21 mouse cellular contexts compared by ENCODE assay signal in genomic region chr12:24658998-24659397, GRCm38 (mm10). TPM values are rescaled to one million over a fixed set of nuclear protein-coding genes. Genes with fewer than 3 reads are reported as not detected.
DNase-seq lines count a peak whose midpoint lies in the region; ATAC-seq and TF ChIP-seq lines count a peak whose summit lies in the region.
"Had no signal": no experiment of that assay in that cellular context is flagged by ENCODE, and none has a peak within 500 bp of the region (broad histone marks: within the 10 kb centered on the region; RNA-seq: fewer than 3 reads in every experiment).

No protein-coding gene starts in this region.

- no peak for TF ChIP-seq CTCF in kidney, adult 2 months (conservative IDR thresholded peaks at IDR 0.05; ENCODE audit: insufficient read depth, insufficient read length, low read depth, low read length)
- no peak for TF ChIP-seq CTCF in midbrain, postnatal 0 days (IDR thresholded peaks at IDR 0.05)
- TF ChIP-seq CTCF in liver, postnatal 0 days (IDR thresholded peaks at IDR 0.05; ENCODE audit: low read depth) = no peak

- H3K9ac ChIP-seq in kidney, embryonic 14.5 days (ENCODE audit: low read depth, low read length) = no peak overlapping the region
- no peak overlapping the region for H3K9ac ChIP-seq in midbrain, embryonic 11.5 days (ENCODE audit: low read length)
- H3K9ac ChIP-seq in midbrain, postnatal 0 days (replicated peaks; ENCODE audit: low read length, poor library complexity, severe bottlenecking) = no peak overlapping the region
- H3K9ac ChIP-seq in liver, postnatal 0 days (replicated peaks) = no peak overlapping the region
- no peak overlapping the region for H3K9ac ChIP-seq in hindbrain, embryonic 14.5 days
- H3K9ac ChIP-seq: forebrain, postnatal 0 days; heart, embryonic 12.5 days; hindbrain, embryonic 13.5 days; stomach, embryonic 15.5 days had no signal

- H3K4me3 ChIP-seq in kidney, adult 2 months (ENCODE audit: insufficient read depth, low read depth, low read length) = no peak overlapping the region
- no peak overlapping the region for H3K4me3 ChIP-seq in kidney, embryonic 14.5 days (ENCODE audit: low read length)
- H3K4me3 ChIP-seq in midbrain, embryonic 11.5 days (ENCODE audit: low read depth, low read length) = no peak overlapping the region
- no peak overlapping the region for H3K4me3 ChIP-seq in midbrain, postnatal 0 days (ENCODE audit: low read depth, low read length)
- H3K4me3 ChIP-seq in liver, postnatal 0 days (ENCODE audit: low read depth, low read length) = no peak overlapping the region
- H3K4me3 ChIP-seq in hindbrain, embryonic 14.5 days (replicated peaks; ENCODE audit: low read length) = no peak overlapping the region
- H3K4me3 ChIP-seq: forebrain, embryonic 10.5 days; gastrocnemius, adult 2 months; heart, embryonic 12.5 days; hindbrain, embryonic 13.5 days; layer of hippocampus, adult 2 months; stomach, embryonic 15.5 days had no signal

- DNase-seq in kidney, adult 2 months = peak; percentile 78
- peak; percentile 81 for DNase-seq in midbrain, embryonic 11.5 days (ENCODE audit: low spot score, missing footprints)
- no peak for DNase-seq in midbrain, postnatal 0 days (ENCODE audit: low spot score)
- DNase-seq in liver, postnatal 0 days = no peak
- DNase-seq in embryo, embryonic 10.5 days (ENCODE audit: low spot score) = no peak
- no peak for DNase-seq in hindbrain, embryonic 14.5 days (ENCODE audit: low spot score)
- no peak for DNase-seq in cerebellum, postnatal 25 days
- DNase-seq: adrenal gland, postnatal 14 days; cerebellum, postnatal 10 days; forebrain, postnatal 0 days; gastrocnemius, adult 2 months; heart, adult 11 months; lung, postnatal 14 days; thymus, adult 2 months had no signal

- H3K4me2 ChIP-seq in kidney, embryonic 14.5 days (replicated peaks; ENCODE audit: low read depth, low read length) = no peak overlapping the region
- no peak overlapping the region for H3K4me2 ChIP-seq in midbrain, embryonic 11.5 days
- H3K4me2 ChIP-seq in midbrain, postnatal 0 days (ENCODE audit: low read depth, low read length, poor library complexity, severe bottlenecking) = no peak overlapping the region
- no peak overlapping the region for H3K4me2 ChIP-seq in liver, postnatal 0 days (ENCODE audit: low read depth, low read length)
- no peak overlapping the region for H3K4me2 ChIP-seq in hindbrain, embryonic 14.5 days (replicated peaks)
- H3K4me2 ChIP-seq: heart, embryonic 12.5 days; hindbrain, embryonic 13.5 days; stomach, embryonic 15.5 days had no signal

- H3K9me3 ChIP-seq in kidney, embryonic 14.5 days (ENCODE audit: control insufficient read depth, low read length) = no peaks in the 10 kb centered on the region
- H3K9me3 ChIP-seq in midbrain, embryonic 11.5 days (ENCODE audit: control insufficient read depth, low read length) = no peaks in the 10 kb centered on the region
- no peaks in the 10 kb centered on the region for H3K9me3 ChIP-seq in midbrain, postnatal 0 days (ENCODE audit: low read length)
- H3K9me3 ChIP-seq in liver, postnatal 0 days (ENCODE audit: low read length) = no peaks in the 10 kb centered on the region
- H3K9me3 ChIP-seq in hindbrain, embryonic 14.5 days (ENCODE audit: control insufficient read depth, low read length) = no peaks in the 10 kb centered on the region
- H3K9me3 ChIP-seq: forebrain, embryonic 10.5 days; heart, embryonic 12.5 days; hindbrain, embryonic 13.5 days; stomach, embryonic 15.5 days had no signal

- TF ChIP-seq POLR2A in kidney, adult 2 months (IDR thresholded peaks at IDR 0.05; ENCODE audit: low read depth, low read length) = no peak

- no peak for ATAC-seq in kidney, embryonic 14.5 days (ENCODE audit: low FRiP score, low TSS enrichment)
- ATAC-seq in midbrain, embryonic 11.5 days (ENCODE audit: low FRiP score) = no peak
- ATAC-seq in midbrain, postnatal 0 days (ENCODE audit: low FRiP score) = no peak
- peak; percentile 21 for ATAC-seq in liver, postnatal 0 days
- ATAC-seq in hindbrain, embryonic 14.5 days (ENCODE audit: low FRiP score) = no peak
- ATAC-seq: activated CD4-positive, CD25-positive, alpha-beta regulatory T cell, adult 4 months; forebrain, postnatal 0 days had no signal

- peaks cover 18% of the 10 kb centered on the region for H3K4me1 ChIP-seq in kidney, adult 2 months (ENCODE audit: control insufficient read depth, insufficient read depth, low read length)
- peaks cover 15% of the 10 kb centered on the region; the same call in 1 of the 2 replicates for H3K4me1 ChIP-seq in kidney, embryonic 14.5 days (ENCODE audit: control insufficient read depth, insufficient read depth, low read length)
- H3K4me1 ChIP-seq in midbrain, embryonic 11.5 days (ENCODE audit: control insufficient read depth, insufficient read depth, low read length) = peaks cover 17% of the 10 kb centered on the region
- H3K4me1 ChIP-seq in midbrain, postnatal 0 days (ENCODE audit: insufficient read depth, low read length) = no peaks in the 10 kb centered on the region; the same call in 1 of the 2 replicates
- peaks cover 46% of the 10 kb centered on the region for H3K4me1 ChIP-seq in liver, postnatal 0 days (ENCODE audit: insufficient read depth)
- peaks cover 24% of the 10 kb centered on the region for H3K4me1 ChIP-seq in hindbrain, embryonic 14.5 days (replicated peaks; ENCODE audit: control insufficient read depth, insufficient read depth, low read length)

- TF ChIP-seq EP300 in liver, postnatal 0 days (IDR thresholded peaks at IDR 0.05; ENCODE audit: low read depth) = no peak

- no peak overlapping the region for H3K27ac ChIP-seq in kidney, adult 2 months (ENCODE audit: insufficient read depth, low read depth, low read length)
- no peak overlapping the region for H3K27ac ChIP-seq in kidney, embryonic 14.5 days (ENCODE audit: low read depth, low read length)
- no peak overlapping the region for H3K27ac ChIP-seq in midbrain, embryonic 11.5 days (ENCODE audit: low read depth, low read length)
- H3K27ac ChIP-seq in midbrain, postnatal 0 days (ENCODE audit: low read depth, low read length) = no peak overlapping the region
- no peak overlapping the region for H3K27ac ChIP-seq in liver, postnatal 0 days (ENCODE audit: low read depth)
- no peak overlapping the region for H3K27ac ChIP-seq in hindbrain, embryonic 14.5 days
- H3K27ac ChIP-seq: forebrain, embryonic 10.5 days; gastrocnemius, adult 2 months; hindbrain, embryonic 13.5 days; layer of hippocampus, adult 2 months; stomach, embryonic 15.5 days had no signal

- H3K36me3 ChIP-seq in kidney, adult 2 months (ENCODE audit: control insufficient read depth, insufficient read depth, low read length) = 0 out of 2 replicates have a peak, but pooled peaks cover 1% of the 10 kb centered on the region
- H3K36me3 ChIP-seq in kidney, embryonic 14.5 days (ENCODE audit: control insufficient read depth, insufficient read depth, low read length) = peaks cover 59% of the 10 kb centered on the region
- H3K36me3 ChIP-seq in midbrain, embryonic 11.5 days (ENCODE audit: control insufficient read depth, insufficient read depth, low read length) = peaks cover 9% of the 10 kb centered on the region
- H3K36me3 ChIP-seq in midbrain, postnatal 0 days (ENCODE audit: insufficient read depth, low read length) = peaks cover 49% of the 10 kb centered on the region
- H3K36me3 ChIP-seq in liver, postnatal 0 days (replicated peaks; ENCODE audit: insufficient read depth, low read length) = peaks cover 71% of the 10 kb centered on the region
- H3K36me3 ChIP-seq in hindbrain, embryonic 14.5 days (replicated peaks; ENCODE audit: control insufficient read depth, insufficient read depth) = peaks cover 70% of the 10 kb centered on the region

- H3K27me3 ChIP-seq in kidney, adult 2 months (replicated peaks; ENCODE audit: control insufficient read depth, insufficient read depth, low read length) = no peaks in the 10 kb centered on the region
- no peaks in the 10 kb centered on the region for H3K27me3 ChIP-seq in kidney, embryonic 14.5 days (ENCODE audit: control insufficient read depth, insufficient read depth, low read length)
- no peaks in the 10 kb centered on the region for H3K27me3 ChIP-seq in midbrain, embryonic 11.5 days (ENCODE audit: control insufficient read depth, insufficient read depth, low read length)
- no peaks in the 10 kb centered on the region for H3K27me3 ChIP-seq in midbrain, postnatal 0 days (ENCODE audit: insufficient read depth, low read length)
- H3K27me3 ChIP-seq in liver, postnatal 0 days (ENCODE audit: insufficient read depth, low read length) = no peaks in the 10 kb centered on the region
- H3K27me3 ChIP-seq in hindbrain, embryonic 14.5 days (ENCODE audit: control insufficient read depth, insufficient read depth, low read length) = no peaks in the 10 kb centered on the region
- H3K27me3 ChIP-seq: heart, embryonic 12.5 days; hindbrain, embryonic 13.5 days; stomach, embryonic 15.5 days had no signal

- 48% methylated on average over 4 of the region's 4 CpGs for WGBS in kidney, adult 2 months
- WGBS in kidney, embryonic 14.5 days = 97% methylated on average over 4 of the region's 4 CpGs
- WGBS in midbrain, embryonic 11.5 days = 91% methylated on average over 4 of the region's 4 CpGs
- 92% methylated on average over 4 of the region's 4 CpGs for WGBS in midbrain, postnatal 0 days
- 68% methylated on average over 4 of the region's 4 CpGs for WGBS in liver, postnatal 0 days (ENCODE audit: insufficient replicate concordance)
- WGBS in hindbrain, embryonic 14.5 days = 96% methylated on average over 4 of the region's 4 CpGs

RNA-seq across cellular contexts. Expression of gene Klf11, which starts 7.9 kb away (rescaled TPM):
- polyA plus RNA-seq in kidney, adult 2 months (2012; rRNA removed) = 8.4 and 8.5 TPM in 2 replicates
- 6.2 and 11.9 TPM in 2 replicates for polyA plus RNA-seq in kidney, embryonic 14.5 days (2014; fragmentation: Nextera tagmentation; extraction: Ambion mirVana)
- 15.8 and 17.0 TPM in 2 replicates for polyA plus RNA-seq in midbrain, embryonic 11.5 days (2014; fragmentation: Nextera tagmentation; extraction: Ambion mirVana)
- 27.1 and 33.6 TPM in 2 replicates for total RNA-seq in midbrain, postnatal 0 days (2014; rRNA removed)
- 21.8 and 24.4 TPM in 2 replicates for polyA plus RNA-seq in midbrain, postnatal 0 days (2015; fragmentation: Nextera tagmentation; extraction: Ambion mirVana)
- polyA plus RNA-seq in liver, postnatal 0 days (2015; fragmentation: Nextera tagmentation; extraction: Ambion mirVana) = 4.0 and 5.3 TPM in 2 replicates
- 17.2 and 17.9 TPM in 2 replicates for polyA plus RNA-seq in hindbrain, embryonic 14.5 days (2014; fragmentation: Nextera tagmentation; extraction: Ambion mirVana)

RNA-seq across cellular contexts. Expression of gene Cys1, which starts 22.6 kb away (rescaled TPM):
- 71.1 and 93.2 TPM in 2 replicates for polyA plus RNA-seq in kidney, adult 2 months (2012; rRNA removed)
- 10.7 and 11.8 TPM in 2 replicates for polyA plus RNA-seq in kidney, embryonic 14.5 days (2014; fragmentation: Nextera tagmentation; extraction: Ambion mirVana)
- polyA plus RNA-seq in midbrain, embryonic 11.5 days (2014; fragmentation: Nextera tagmentation; extraction: Ambion mirVana) = 0.57 and 1.7 TPM in 2 replicates
- 3.7 and 4.8 TPM in 2 replicates for total RNA-seq in midbrain, postnatal 0 days (2014; rRNA removed)
- polyA plus RNA-seq in midbrain, postnatal 0 days (2015; fragmentation: Nextera tagmentation; extraction: Ambion mirVana) = 1.9 and 2.1 TPM in 2 replicates
- polyA plus RNA-seq in liver, postnatal 0 days (2015; fragmentation: Nextera tagmentation; extraction: Ambion mirVana) = 0.31 and 0.50 TPM in 2 replicates
- 2.3 and 2.6 TPM in 2 replicates for polyA plus RNA-seq in hindbrain, embryonic 14.5 days (2014; fragmentation: Nextera tagmentation; extraction: Ambion mirVana)

RNA-seq across cellular contexts. Expression of gene Rrm2, which starts 49.0 kb away (rescaled TPM):
- polyA plus RNA-seq in kidney, adult 2 months (2012; rRNA removed) = 1.3 and 1.6 TPM in 2 replicates
- 206 and 236 TPM in 2 replicates for polyA plus RNA-seq in kidney, embryonic 14.5 days (2014; fragmentation: Nextera tagmentation; extraction: Ambion mirVana)
- 542 and 553 TPM in 2 replicates for polyA plus RNA-seq in midbrain, embryonic 11.5 days (2014; fragmentation: Nextera tagmentation; extraction: Ambion mirVana)
- 9.7 and 15.1 TPM in 2 replicates for total RNA-seq in midbrain, postnatal 0 days (2014; rRNA removed)
- polyA plus RNA-seq in midbrain, postnatal 0 days (2015; fragmentation: Nextera tagmentation; extraction: Ambion mirVana) = 23.1 and 23.4 TPM in 2 replicates
- polyA plus RNA-seq in liver, postnatal 0 days (2015; fragmentation: Nextera tagmentation; extraction: Ambion mirVana) = 235 and 276 TPM in 2 replicates
- 42.8 and 52.5 TPM in 2 replicates for polyA plus RNA-seq in hindbrain, embryonic 14.5 days (2014; fragmentation: Nextera tagmentation; extraction: Ambion mirVana)

Comparison
In these comparisons a context has a peak if more than half of its experiments do, and no peak if none do; other contexts are left out.
1. DNase-seq: peak in kidney, adult 2 months (single experiment) and midbrain, embryonic 11.5 days (single experiment); none in midbrain, postnatal 0 days (single experiment), liver, postnatal 0 days (single experiment), embryo, embryonic 10.5 days (single experiment), hindbrain, embryonic 14.5 days (single experiment) and cerebellum, postnatal 25 days (0 of 2).